Mouse (Mus musculus) spleen, postnatal 10 days (tissue): ENCODE measurements around the gene Ly6g5c.
A peak's percentile ranks its signal among the peaks of the same experiment; 100 is the strongest.
"Not testable (repeated sequence)": the region's sequence is repeated elsewhere in the genome, so short reads cannot be mapped to it uniquely, and the experiment has no call there.

Source experiments
- DNase-seq, 2 experiments: peaks; one replicate each; pipeline ENCODE4 v3.0.0; 2021 to 2022; ENCODE audit warnings: low spot score in 2 of 2

The Ly6g5c gene

GRCm38 (mm10) chr17:35106522-35106921 lies 1.6 kb upstream of the Ly6g5c start:
- no peak for DNase-seq

DNA sequence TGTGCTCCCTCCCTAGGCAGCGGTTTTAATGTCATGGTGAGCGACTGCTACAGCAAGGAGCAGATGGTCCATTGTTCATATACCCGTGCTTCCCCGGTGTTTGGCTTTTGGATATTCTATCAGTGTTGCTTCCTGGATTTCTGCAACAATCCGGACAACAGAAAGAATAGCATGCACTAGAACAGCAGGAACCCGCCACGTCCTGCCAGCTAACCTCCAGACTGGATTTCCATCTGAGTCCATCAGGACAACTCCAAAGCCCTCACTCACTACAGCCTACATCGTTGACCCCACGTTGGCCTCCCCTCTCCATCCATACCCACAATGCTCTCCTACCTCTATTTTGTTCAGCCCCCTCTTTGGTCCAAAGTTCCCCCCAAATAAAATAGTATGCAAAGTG lies 3.7 kb downstream of the Ly6g5c start:
- DNase-seq: no peak

DNA sequence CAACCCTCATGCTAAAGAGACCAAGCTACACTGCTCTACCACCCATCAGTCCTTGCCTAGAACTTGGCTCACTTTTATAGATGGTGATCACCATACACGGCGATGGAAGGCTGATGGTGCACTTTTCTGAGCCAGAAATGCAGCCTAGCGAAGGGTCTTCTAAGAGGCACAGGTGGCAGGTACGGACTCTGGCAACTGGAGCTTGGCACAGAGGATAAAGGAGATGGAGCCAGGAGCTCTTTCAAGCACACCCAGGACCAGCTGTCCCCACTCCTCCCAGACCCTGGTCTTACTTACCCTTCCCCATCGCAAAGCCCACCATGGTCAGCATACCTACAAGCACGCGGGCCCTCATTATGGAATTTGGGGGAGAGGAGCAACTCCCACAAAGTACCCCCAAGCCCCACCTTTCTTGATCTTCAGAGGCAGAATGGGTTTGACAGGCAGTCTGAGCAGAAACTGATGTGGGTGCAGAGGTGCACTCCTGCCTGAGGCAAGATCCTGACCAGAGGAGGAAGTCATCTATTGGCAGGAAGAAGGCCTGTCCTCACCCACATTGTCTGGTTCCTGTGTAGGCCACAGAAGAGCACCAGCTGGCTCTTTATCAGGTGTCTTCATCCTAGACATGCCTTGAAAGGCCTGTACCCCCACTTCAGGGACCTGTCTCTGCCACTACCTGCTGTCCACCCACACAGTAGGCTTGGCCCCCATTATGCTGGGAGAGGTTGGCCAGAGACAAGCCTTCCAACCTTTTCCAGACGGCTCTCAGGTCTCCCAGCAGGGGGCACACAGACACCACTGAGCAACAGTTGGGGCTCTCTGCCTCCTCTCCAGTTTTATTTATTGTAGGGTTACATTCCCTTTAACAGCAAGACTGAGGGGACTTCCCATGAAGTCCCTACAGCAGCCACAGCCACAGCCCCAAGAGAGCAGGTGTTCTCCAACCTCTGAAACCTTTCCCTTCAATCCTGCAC lies 7.3 kb downstream of the Ly6g5c start, which contains the start of gene Ly6g5b:
Gene Ly6g5b (minus strand): TSS at position 383 of the 974 bp plus-strand sequence.
- peak; percentile 27 to 67 for DNase-seq

DNA sequence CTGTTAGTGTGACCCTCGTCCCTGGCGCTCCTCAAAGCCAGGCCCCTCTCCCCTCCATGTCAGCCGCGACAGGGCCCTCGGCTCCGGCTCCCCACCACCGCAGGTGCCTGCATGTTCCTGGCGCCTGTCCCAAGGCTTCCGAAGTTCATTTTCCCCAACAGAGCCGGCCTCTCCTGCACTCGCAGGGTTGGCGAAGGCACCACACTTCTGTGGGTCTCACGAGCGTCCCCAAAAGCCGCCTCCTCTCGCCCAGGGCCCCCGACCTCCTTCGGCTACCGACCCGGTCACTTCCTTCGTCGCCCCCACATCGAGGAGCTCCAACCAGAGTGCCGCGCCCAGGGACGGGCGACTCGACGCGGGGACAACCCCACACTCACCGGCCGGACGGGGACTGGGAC lies 12.7 kb downstream of the Ly6g5c start:
- DNase-seq: no peak

- peak; percentile 89 to 97 for DNase-seq
Measured at GRCm38 (mm10) chr17:35121143-35121799, 13.2 kb downstream of the Ly6g5c start, which contains the start of gene Gpank1. Gene Gpank1, plus strand, starts transcription at chr17:35121455.

DNA sequence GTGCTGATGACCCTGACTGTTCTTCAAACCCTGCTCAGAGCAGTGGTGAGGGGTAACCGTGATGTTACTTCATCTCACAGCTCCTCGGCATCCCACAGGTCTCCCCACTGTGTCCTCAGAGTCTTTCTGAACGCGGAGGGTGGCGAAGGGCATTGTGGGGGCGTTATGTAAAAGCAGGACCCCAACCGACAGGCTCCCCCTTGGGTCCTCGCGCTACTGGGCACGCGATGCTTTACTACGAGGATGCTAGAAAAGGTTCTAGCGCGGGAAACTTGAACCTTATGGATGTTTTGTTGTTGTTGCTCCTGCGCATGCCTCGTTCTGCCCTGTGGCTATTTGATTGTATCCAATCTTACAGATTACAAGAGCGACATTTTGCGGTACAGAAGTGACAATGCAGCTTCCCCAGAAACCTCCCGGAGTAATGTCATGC lies 13.8 kb downstream of the Ly6g5c start, which contains the start of gene Csnk2b:
Gene Csnk2b (minus strand): TSS at position 183 of the 433 bp plus-strand sequence.
- peak in 1 of 2 experiments; percentile 64 for DNase-seq

DNA sequence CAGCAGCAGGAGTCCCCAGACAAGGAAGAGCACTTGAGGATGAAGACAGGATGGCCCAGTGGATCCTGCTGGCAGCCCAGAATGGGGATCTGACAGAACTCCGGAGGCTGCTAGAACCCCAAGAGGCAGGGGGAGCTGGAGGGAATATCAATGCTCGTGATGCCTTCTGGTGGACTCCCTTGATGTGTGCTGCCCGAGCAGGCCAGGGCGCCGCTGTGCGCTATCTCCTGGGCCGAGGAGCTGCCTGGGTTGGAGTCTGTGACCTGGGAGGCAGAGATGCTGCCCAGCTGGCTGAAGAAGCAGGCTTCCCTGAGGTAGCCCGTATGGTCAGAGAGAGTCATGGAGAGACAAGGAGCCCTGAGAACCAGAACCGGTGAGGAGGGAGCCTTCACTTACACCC lies 15.2 kb downstream of the Ly6g5c start:
- DNase-seq: not testable (repeated sequence)

DNA sequence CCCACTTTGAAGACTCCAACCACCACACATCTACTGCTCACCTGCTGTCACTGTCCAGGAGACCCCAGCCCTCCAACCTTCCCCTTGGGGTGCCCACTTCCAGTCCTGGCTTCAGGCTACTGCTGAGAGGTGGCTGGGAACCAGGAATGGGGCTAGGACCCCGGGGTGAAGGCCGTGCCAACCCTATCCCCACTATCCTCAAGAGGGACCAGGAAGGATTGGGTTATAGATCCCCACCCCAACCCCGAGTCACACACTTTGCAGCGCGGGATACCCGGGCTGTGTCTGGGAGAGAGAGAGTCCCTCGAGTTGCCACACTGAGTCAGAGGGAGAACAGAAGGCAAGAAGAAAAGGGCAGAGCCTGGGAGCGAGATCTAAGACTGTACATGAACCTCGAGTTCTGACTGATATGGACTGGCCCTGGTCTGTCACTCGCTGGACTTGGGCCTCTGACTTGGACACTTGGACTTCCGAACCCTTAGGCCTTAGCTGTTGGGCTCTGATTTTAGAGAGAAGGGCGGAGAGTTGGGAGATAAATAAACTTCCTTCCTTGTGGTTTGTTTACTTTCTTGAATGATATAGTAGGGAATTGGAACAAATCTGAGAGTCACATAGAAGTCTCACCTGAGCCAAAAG lies 16.3 kb downstream of the Ly6g5c start:
- not testable (repeated sequence) for DNase-seq

DNA sequence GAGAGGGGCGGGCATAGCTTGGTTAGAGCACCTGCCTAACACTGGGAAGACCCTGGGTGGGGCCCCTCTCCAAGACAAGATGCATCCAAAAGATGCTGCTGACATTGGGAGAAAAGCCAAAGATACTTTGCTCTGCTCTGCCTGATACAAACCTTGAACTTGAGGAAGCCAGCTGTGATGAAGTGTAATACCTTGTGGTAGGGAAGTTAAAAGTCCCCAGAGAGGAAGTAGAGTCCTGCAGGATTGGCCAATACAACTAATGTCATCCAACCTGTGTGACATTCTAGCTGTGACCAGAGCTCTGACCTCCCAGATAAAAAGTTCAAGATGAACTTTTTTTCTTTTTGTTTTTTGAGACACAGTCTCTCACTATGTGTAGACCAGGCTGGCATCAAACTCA lies 17.0 kb downstream of the Ly6g5c start:
- DNase-seq: no peak

DNA sequence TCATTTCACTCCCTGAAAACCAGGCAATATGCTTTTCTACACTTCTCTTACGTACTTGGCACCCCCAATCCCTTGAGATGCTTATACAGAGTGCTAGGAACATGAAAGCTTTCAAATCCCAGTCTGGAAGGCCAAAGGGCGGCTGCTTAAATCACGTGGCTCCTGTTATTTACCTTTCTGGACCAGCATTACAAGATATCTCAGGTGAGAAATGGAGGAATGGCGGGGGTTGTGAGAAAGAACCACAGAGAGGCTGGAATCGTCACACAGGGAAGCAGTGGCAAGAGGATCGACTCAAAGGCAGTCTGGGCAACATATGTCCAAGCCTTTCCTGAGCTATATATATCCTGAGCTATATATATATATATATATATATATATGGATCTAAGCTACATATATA lies 17.5 kb downstream of the Ly6g5c start:
- DNase-seq: no peak

- DNase-seq: peak; percentile 75 to 83
Measured at GRCm38 (mm10) chr17:35126206-35126611, 18.1 kb downstream of the Ly6g5c start, which contains the start of gene D17H6S53E. Gene D17H6S53E, plus strand, starts transcription at chr17:35126373.

GRCm38 (mm10) chr17:35127017-35127416 lies 18.9 kb downstream of the Ly6g5c start:
- no peak for DNase-seq

DNA sequence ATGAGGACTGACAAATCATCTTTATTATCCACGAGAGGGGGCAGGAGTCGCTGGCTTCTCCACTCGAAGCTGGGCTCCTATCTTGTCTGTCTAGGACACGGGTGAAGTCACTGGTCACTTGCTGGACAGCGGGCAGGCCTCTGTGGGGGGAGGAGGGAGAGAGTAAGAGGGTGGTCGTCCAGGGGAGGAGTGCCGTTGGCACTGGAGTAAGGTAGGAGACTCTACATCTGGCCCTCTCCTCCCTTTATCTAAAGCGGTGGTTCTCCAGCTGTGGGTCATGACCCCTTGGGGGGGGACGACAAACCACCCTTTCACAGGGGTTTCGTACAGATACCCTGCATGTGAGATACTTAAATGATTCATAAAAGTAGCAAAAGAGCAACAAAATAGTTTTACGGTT lies 20.9 kb downstream of the Ly6g5c start:
- no peak for DNase-seq

- DNase-seq: no peak
Measured at GRCm38 (mm10) chr17:35131038-35131437, 23.0 kb downstream of the Ly6g5c start.

DNA sequence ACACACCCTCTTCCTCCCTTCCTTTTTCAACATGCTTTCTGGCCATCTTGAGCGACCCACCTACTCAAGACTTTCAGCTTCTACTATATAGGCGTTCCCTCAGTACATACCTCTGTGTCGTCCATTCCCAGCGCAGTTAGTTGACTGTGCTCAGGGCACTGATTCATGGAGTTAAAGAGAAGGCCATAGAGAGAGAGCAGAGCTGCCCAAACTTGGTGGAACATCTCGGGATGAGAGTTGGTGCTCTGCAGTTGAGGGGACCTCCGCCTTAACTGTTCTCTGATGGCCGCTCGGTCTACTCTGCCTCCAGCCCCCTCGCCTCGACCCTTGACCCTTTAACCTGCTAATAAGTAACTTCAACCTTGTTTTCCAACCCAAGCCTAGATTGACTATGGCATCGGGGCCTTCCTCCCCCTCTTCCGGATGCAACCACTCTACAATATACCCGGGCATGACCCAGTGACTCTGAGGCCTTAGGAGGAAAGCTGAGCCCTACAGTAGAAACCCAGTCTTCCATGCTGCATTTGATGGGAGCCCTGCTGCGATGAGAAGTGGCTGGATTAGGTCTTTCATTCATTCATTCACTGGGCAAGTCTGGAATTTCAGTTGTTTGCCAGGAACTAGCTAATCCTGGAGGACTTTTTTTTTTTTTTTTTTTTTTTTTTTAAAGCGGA lies 23.6 kb downstream of the Ly6g5c start, which contains the start of gene Apom:
Gene Apom (minus strand): TSS at position 551 of the 674 bp plus-strand sequence.
- no peak for DNase-seq

DNA sequence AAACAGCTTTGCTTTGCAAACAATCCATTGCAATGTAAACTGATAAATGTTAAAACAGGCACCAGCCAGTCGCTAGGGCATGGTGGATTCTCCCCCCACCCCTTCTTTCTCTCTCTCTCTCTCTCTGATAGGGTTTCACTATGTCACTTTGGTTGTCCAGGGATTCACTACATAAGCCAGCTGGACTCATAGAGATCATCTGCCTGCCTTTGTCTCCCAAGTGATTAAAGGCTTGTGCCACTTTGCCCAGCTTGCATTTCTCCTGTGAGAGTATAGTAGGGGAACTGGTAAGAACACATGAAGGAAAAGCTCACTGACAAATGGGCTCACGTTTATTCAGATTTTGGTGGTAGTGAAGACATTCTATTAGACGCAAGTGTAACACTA lies 24.1 kb downstream of the Ly6g5c start:
- no peak for DNase-seq

DNA sequence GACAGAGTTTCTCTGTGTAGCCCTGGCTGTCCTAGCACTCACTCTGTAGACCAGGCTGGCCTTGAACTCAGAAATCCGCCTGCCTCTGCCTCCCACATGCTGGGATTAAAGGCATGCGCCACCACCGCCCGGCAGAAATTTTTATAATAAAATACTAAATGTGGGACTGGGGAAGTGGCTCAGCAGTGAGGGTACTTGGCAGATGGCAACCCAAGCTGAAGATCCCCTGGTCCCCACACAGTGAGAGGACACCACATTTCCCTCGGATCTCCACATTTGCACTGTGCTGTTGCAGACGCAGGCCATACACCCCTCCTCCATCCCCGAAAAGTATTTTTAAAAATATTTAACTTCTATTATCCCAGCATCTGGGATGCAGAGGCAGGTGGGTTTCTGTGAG lies 25.4 kb downstream of the Ly6g5c start:
- DNase-seq: no peak

DNA sequence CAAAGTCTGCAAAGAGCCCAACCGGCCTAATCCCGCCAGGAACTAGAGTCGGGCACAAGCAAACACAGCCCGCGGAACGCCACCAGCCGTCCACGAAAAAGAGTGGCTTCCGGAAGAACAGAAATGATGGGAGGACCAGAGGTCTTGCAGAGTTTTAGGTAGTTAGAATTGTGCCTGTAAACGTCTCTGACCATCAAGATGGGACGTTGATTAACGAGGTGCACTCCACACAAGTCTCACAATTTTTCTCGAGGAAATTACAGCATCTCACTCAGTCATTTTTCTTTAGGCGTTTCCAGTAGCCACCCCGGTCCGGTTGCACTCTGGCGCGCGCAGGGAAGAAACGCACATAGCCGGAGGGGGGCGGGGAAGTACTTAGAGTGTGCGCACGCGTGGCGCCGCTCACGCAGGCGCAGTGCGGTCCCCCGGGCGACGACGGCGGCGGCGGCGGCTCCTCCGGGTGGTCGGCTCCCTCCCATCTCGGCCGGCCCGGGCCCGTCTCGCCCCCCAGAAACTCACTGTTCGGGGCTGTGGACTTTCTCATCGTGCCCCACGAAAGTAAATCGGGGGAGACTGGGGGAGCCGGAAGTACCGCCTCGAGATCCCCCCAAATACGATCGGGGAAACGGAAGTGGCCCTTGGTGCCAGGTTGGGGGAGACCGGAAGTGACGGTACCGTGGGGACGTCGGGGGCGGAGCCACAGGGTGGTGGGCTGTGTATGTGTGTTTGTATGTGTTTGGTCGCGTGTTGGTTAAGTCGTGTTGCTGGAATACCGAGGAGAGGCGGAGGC lies 26.9 kb downstream of the Ly6g5c start, which contains the start of gene Bag6:
Gene Bag6 (plus strand): TSS at position 378 of the 790 bp plus-strand sequence.
- DNase-seq: peak; percentile 95 to 96

DNA sequence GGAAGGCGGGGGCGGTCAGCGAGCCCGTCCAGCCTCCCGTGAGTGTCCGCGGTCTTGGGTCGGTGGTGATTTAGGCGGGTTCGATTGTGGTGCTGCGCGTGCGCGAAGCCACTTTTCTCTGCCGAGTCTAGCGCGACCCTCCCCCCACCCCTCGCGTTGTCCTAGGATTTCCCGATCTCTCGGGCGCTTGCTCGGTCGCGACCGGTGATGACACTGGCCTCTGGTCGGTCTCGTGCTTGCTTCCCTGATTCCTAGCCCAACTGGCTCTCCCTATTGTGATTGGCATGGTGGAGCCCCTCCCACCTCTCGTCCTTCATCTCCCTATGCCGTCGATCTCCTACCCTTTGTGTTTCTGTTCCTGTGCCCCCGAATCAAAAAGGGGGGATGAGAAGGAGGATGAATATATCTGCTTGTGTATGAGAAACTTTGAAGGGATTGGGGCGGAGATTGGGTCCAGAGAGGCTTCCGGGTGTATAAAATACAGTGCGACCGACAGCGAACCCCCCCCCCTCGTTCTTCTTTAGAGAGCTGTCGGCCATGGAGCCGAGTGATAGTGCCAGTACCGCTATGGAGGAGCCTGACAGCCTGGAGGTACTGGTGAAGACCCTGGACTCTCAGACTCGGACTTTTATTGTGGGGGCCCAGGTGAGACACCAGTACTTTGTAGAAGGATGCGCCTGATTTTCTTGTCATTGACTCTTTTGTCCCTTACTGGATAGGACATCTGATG lies 27.7 kb downstream of the Ly6g5c start:
- no peak for DNase-seq

GRCm38 (mm10) chr17:35139269-35139668 lies 31.2 kb downstream of the Ly6g5c start:
- no peak for DNase-seq
